Mouse (Mus musculus) 3134 (cell line): ENCODE results near the gene 1700020N01Rik.

ENCODE experiments used
- DNase-seq: peaks from one replicate; pipeline ENCODE4 v3.0.0-alpha.2; 2011; ENCODE audit warnings: low spot score; ENCODE audit not compliant: insufficient read length; ENCODE audit errors: extremely low read depth

Gene 1700020N01Rik

GRCm38 (mm10) chr10:21600931-21601330 is 8.0 kb downstream of the 1700020N01Rik start:
- peak; percentile 33 for DNase-seq

DNA sequence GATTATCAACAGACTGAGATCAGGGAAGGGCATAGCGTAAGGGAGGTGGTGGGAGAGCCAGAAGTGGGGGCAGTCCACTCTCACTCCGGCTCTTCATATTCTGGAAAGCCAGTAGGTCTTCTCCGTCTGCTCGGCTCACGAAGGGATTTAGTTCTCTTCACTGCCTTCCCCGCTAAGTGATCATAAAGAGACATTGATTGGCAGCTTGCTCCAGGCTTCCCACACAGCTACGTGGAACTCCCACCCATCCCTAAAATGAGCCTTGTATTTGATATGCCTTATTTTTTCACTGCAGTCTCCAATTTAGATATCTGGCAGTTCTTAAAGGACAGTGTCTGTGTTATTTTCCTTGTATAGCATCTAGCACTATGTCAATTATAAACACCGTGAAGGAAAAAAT is 11.5 kb downstream of the 1700020N01Rik start:
- DNase-seq, result no peak

GRCm38 (mm10) chr10:21605011-21605571 is 12.1 kb downstream of the 1700020N01Rik start:
- no peak for DNase-seq

GRCm38 (mm10) chr10:21605601-21606000 is 12.7 kb downstream of the 1700020N01Rik start:
- DNase-seq, result no peak

GRCm38 (mm10) chr10:21606931-21607330 is 14.0 kb downstream of the 1700020N01Rik start:
- DNase-seq, result no peak

DNA sequence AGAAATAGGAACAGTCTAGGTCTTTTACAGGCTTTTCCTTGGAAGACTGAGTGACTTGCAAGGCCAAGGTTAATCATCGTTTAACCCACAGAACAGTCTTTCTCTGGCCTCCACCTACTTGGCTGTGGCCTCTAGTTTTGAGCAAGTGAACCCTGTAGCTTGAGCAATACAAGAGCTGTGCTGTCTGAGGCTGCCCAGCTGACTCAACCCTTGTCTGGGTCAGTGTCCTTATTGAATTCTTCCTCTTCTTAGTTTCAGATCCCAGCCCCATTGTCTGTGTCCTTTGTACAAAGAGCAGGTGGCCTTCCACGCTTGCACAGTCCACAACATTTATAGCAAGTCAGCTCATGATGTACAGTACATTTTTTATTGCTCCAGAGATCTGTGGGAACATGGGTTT is 16.6 kb downstream of the 1700020N01Rik start:
- no peak for DNase-seq

- no peak for DNase-seq
Observed at GRCm38 (mm10) chr10:21613021-21613860, 20.3 kb downstream of the 1700020N01Rik start.

GRCm38 (mm10) chr10:21614520-21614919 is 21.6 kb downstream of the 1700020N01Rik start:
- no peak for DNase-seq

GRCm38 (mm10) chr10:21618745-21619508 is 26.0 kb downstream of the 1700020N01Rik start:
- peak; percentile 46 for DNase-seq

DNA sequence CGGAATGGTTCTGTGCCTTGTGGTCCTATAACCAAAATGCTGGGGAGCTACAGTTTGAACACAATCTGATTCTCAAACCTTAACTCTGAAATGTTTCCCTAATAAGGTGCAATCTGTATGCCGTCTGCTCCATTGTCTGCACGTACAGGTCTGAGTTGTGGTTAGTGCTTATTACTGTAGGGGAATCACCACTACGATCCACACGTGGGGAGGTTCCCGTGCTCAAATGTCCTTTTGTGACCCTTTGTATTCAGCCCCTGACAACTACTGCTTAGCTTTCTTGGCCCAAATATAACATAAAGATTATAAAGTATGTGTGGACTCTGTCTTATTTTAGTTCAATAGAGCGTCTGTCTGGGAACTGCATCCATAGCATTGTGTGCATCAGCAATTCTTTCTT is 29.1 kb downstream of the 1700020N01Rik start:
- no peak for DNase-seq

DNA sequence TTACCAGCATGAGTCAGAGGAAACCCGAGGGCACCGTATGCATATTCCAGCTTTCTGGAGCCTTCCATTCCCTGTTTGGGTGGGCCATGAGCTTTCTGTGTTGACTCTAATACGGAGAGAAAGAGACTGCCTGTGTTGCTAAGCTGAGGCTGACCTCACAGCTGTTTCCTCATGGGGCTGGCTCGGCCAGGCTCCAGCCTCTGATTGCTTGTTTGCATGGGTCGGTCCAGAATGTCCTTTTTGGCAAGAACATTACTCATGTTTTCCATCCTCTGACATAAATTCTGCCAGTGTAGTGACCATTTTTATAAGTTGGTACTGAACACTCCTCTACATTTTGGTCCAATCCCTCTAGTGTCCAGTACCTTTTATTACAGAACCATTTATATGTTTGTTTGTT is 35.6 kb downstream of the 1700020N01Rik start:
- no peak for DNase-seq

DNA sequence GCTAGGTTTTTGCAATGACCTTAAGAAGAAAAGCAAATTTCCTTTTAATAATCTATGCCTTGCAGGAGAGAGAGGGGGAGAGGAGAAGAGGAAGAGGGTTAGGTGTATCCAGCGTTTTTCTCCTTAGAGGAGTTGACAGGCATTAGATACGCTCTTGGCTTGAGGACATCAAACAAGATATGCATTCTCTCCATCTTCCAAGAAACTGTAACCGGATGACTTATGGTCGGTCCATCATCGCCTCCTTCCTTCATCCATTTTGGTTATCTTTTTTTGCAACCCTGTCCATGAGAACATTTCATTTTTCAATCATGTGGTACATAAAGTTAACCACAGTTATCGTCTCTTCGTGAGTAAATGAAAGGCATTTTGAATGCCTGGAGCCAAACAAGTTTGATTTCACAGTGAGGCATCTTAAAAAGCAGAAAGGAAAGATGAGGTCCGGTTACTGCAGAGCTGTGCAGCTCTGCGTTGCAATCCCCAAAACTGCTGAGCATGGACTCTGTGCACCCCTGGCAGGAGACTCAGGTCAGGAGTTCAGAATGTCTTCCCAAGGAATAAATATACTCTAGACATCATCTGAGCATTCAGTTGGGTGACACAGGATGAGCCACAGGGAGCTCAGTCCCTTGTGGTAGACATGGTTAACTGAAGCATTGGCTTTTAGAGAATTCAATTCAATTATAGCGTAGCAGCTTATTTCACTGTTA is 36.2 kb downstream of the 1700020N01Rik start:
- no peak for DNase-seq

GRCm38 (mm10) chr10:21631481-21631880 is 38.5 kb downstream of the 1700020N01Rik start:
- DNase-seq, result no peak

GRCm38 (mm10) chr10:21632687-21633086 is 39.7 kb downstream of the 1700020N01Rik start:
- no peak for DNase-seq

GRCm38 (mm10) chr10:21635988-21636710 is 43.2 kb downstream of the 1700020N01Rik start:
- no peak for DNase-seq

- DNase-seq, result no peak
Observed at GRCm38 (mm10) chr10:21636711-21637081, 43.8 kb downstream of the 1700020N01Rik start.

- no peak for DNase-seq
Observed at GRCm38 (mm10) chr10:21651388-21651787, 58.4 kb downstream of the 1700020N01Rik start.

DNA sequence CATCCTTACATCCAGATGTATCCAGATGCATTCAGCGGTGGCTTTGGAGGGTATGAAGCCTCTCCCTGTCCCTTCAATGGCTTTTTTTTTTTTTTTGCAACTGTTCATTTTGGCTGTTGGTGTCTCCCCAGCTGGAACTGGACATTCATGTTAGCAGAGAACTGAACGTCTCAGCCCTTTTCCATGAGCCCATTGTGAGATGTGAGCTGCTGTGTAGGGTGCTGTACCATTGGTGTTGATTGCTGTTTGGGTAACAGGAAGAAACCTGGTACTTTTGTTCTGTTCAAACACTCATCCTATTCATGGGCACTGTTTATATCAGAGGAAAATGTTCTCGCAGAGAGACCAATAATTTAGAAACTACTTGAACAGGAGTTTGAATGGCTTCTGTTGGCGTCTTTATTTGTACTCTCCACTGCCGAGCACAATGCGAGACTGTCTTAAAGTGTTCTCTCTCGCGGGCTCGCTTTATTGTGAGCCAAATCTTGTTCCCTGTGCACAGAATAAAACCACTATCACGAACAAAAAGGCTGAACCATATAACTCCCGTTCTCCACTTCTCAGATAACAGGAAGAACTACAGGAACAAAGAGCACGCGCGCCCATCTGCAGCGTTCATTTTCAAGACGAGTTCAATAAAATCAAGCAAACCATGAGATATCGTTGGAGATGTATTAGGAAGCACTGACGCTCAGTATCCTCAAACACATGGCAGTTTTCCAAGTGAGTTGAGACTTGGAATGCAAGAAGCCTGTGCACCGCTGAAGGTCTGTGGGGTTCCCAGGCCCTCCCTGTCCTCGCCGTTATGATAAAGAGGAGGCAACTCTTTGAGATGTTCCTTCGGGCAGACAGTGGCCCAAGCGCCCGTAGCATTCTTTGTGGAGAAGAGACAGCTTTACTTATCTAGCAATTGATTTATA is 59.7 kb downstream of the 1700020N01Rik start:
- DNase-seq, result no peak

GRCm38 (mm10) chr10:21653469-21653868 is 60.5 kb downstream of the 1700020N01Rik start:
- no peak for DNase-seq
